Comparison of ENCODE assay signal across 8 mouse cellular contexts in the genomic region with DNA sequence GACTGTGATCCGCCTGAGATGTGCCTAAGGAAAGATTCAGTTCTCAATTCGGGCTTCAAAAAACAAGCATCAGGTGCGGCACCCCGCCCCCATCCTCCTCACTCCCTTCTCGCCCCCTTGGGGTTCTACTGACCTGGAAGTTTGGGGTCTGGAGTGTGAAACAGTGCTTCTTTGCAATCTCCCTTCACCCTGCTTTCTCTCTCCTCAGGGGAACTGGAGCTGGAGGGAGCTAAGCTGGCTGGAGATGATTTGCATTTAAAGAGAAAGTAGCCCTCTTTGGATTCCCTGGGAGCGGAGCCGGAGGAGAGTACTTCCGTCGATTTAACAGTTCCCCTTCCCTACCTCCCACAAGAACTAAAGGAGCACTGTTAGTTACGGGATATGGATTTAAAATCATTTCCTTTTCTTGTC. TPM values are rescaled to one million over a fixed set of nuclear protein-coding genes. Genes with fewer than 3 reads are reported as not detected.
DNase-seq lines count a peak whose midpoint lies in the region; ATAC-seq and TF ChIP-seq lines count a peak whose summit lies in the region.

A gene (minus strand): TSS at position 267 of the 411 bp plus-strand sequence.

- H3K4me1 ChIP-seq in embryonic facial prominence, embryonic 10.5 days: peaks cover 46% of the 10 kb centered on the region
- H3K4me1 ChIP-seq in heart, adult 2 months (ENCODE audit: control insufficient read depth, insufficient read depth, low read length): peaks cover 24% of the 10 kb centered on the region
- H3K4me1 ChIP-seq in limb, embryonic 12.5 days (replicated peaks): peaks cover 32% of the 10 kb centered on the region
- peaks cover 33% of the 10 kb centered on the region for H3K4me1 ChIP-seq in midbrain, embryonic 12.5 days

- H3K36me3 ChIP-seq in embryonic facial prominence, embryonic 10.5 days (replicated peaks): peaks cover 42% of the 10 kb centered on the region
- peaks cover 3% of the 10 kb centered on the region; the same call in 1 of the 2 replicates for H3K36me3 ChIP-seq in heart, adult 2 months (ENCODE audit: control insufficient read depth, insufficient read depth, low read length)
- peaks cover 39% of the 10 kb centered on the region for H3K36me3 ChIP-seq in limb, embryonic 12.5 days
- H3K36me3 ChIP-seq in midbrain, embryonic 12.5 days: peaks cover 33% of the 10 kb centered on the region

- H3K4me3 ChIP-seq in embryonic facial prominence, embryonic 10.5 days: peak within 1 kb of the TSS; percentile 72
- H3K4me3 ChIP-seq in heart, adult 2 months: peak within 1 kb of the TSS; percentile 84
- H3K4me3 ChIP-seq in limb, embryonic 12.5 days (replicated peaks): peak within 1 kb of the TSS; percentile 63
- peak within 1 kb of the TSS; percentile 59 for H3K4me3 ChIP-seq in midbrain, embryonic 12.5 days

- no peaks in the 10 kb centered on the region for H3K27me3 ChIP-seq in embryonic facial prominence, embryonic 10.5 days (replicated peaks; ENCODE audit: low read depth, poor library complexity, severe bottlenecking)
- no peaks in the 10 kb centered on the region for H3K27me3 ChIP-seq in heart, adult 2 months (ENCODE audit: control insufficient read depth, insufficient read depth, low read length)
- no peaks in the 10 kb centered on the region for H3K27me3 ChIP-seq in limb, embryonic 12.5 days
- no peaks in the 10 kb centered on the region for H3K27me3 ChIP-seq in midbrain, embryonic 12.5 days

- peak within 1 kb of the TSS; percentile 70 for H3K4me2 ChIP-seq in limb, embryonic 12.5 days
- peak within 1 kb of the TSS; percentile 84 for H3K4me2 ChIP-seq in midbrain, embryonic 12.5 days (replicated peaks)

- H3K9ac ChIP-seq in heart, adult 2 months (ENCODE audit: low read depth, low read length): peak within 1 kb of the TSS; percentile 83
- peak within 1 kb of the TSS; percentile 73 for H3K9ac ChIP-seq in limb, embryonic 12.5 days (replicated peaks)
- H3K9ac ChIP-seq in midbrain, embryonic 12.5 days (replicated peaks): peak within 1 kb of the TSS; percentile 72

- no peaks in the 10 kb centered on the region for H3K9me3 ChIP-seq in embryonic facial prominence, embryonic 10.5 days
- H3K9me3 ChIP-seq in limb, embryonic 12.5 days: no peaks in the 10 kb centered on the region
- no peaks in the 10 kb centered on the region for H3K9me3 ChIP-seq in midbrain, embryonic 12.5 days

- intact Hi-C loops in heart, adult 2 months (cut with DNase I): loop anchor here (1.0 to 5.0 kb wide), 2 partner anchors 17 to 199 kb away; no protein-coding TSS in a partner anchor

- WGBS in embryonic facial prominence, embryonic 10.5 days: under 1% methylated on average over 10 of the region's 10 CpGs
- WGBS in heart, adult 2 months: under 1% methylated on average over 10 of the region's 10 CpGs
- whole genome bisulfite sequencing in limb, embryonic 12.5 days: 0% methylated on average over 10 of the region's 10 CpGs
- WGBS in midbrain, embryonic 12.5 days: 0% methylated on average over 10 of the region's 10 CpGs

- peak within 1 kb of the TSS; percentile 86 for H3K27ac ChIP-seq in embryonic facial prominence, embryonic 10.5 days (replicated peaks)
- peak within 1 kb of the TSS; percentile 92 for H3K27ac ChIP-seq in heart, adult 2 months
- H3K27ac ChIP-seq in limb, embryonic 12.5 days: peak within 1 kb of the TSS; percentile 91
- H3K27ac ChIP-seq in midbrain, embryonic 12.5 days (replicated peaks): peak within 1 kb of the TSS; percentile 88

- no peak for TF ChIP-seq EP300 in heart, adult 2 months (IDR thresholded peaks at IDR 0.05; ENCODE audit: insufficient read depth, low read depth, low read length)

- H3K79me2 ChIP-seq in heart, adult 2 months (replicated peaks; ENCODE audit: control insufficient read depth, insufficient read depth, low read length): no peaks in the 10 kb centered on the region; the same call in 1 of the 2 replicates

- no peak for TF ChIP-seq CTCF in heart, adult 2 months (IDR thresholded peaks at IDR 0.05)

- DNase-seq in B cell, adult 2 months: peak; percentile 36 to 41
- DNase-seq in adrenal gland, adult (ENCODE audit: inconsistent age in 2 of 2, low spot score in 1 of 2): peak; percentile 68 to 91
- peak; percentile 47 for DNase-seq in embryonic facial prominence, embryonic 10.5 days (ENCODE audit: low spot score)
- DNase-seq in heart, adult 2 months: peak; percentile 63 to 72
- peak; percentile 67 for DNase-seq in kidney, adult 18-20 months
- DNase-seq in thymus, postnatal 14 days: peak; percentile 62

- ATAC-seq in limb, embryonic 12.5 days (ENCODE audit: insufficient number of reproducible peaks, insufficient read depth, low FRiP score, low TSS enrichment, low read depth): no peak
- peak; percentile 47 for ATAC-seq in midbrain, embryonic 12.5 days (ENCODE audit: low FRiP score, low read depth)

- TF ChIP-seq POLR2A in heart, adult 2 months (IDR thresholded peaks at IDR 0.05; ENCODE audit: insufficient read depth, low read depth, low read length): peak; percentile 81

RNA-seq across cellular contexts. Expression of the gene that starts here (rescaled TPM):
- polyA plus RNA-seq in embryonic facial prominence, embryonic 10.5 days (2016; fragmentation: Nextera tagmentation; extraction: Ambion mirVana): 38.6 and 44.1 TPM in 2 replicates
- total RNA-seq in heart, adult 2 months (2021): 10 to 100 TPM; 11.3 to 16.8 TPM
- 10.8 and 22.5 TPM in 2 replicates for polyA plus RNA-seq in heart, adult 2 months (2012; rRNA removed)
- 52.0 and 53.6 TPM in 2 replicates for polyA plus RNA-seq in limb, embryonic 12.5 days (2016; fragmentation: Nextera tagmentation; extraction: Ambion mirVana)
- polyA plus RNA-seq in midbrain, embryonic 12.5 days (2016; fragmentation: Nextera tagmentation; extraction: Ambion mirVana): 88.3 TPM in 2 replicates
